Mouse (Mus musculus): ENCODE data around the gene Fads3. TPM values are rescaled to one million over a fixed set of nuclear protein-coding genes. Genes with fewer than 3 reads are reported as not detected.

Fads3 gene
- total and polyA plus RNA-seq, 3 experiments: 20.1 to 48.8 (median 41.8) TPM

DNA sequence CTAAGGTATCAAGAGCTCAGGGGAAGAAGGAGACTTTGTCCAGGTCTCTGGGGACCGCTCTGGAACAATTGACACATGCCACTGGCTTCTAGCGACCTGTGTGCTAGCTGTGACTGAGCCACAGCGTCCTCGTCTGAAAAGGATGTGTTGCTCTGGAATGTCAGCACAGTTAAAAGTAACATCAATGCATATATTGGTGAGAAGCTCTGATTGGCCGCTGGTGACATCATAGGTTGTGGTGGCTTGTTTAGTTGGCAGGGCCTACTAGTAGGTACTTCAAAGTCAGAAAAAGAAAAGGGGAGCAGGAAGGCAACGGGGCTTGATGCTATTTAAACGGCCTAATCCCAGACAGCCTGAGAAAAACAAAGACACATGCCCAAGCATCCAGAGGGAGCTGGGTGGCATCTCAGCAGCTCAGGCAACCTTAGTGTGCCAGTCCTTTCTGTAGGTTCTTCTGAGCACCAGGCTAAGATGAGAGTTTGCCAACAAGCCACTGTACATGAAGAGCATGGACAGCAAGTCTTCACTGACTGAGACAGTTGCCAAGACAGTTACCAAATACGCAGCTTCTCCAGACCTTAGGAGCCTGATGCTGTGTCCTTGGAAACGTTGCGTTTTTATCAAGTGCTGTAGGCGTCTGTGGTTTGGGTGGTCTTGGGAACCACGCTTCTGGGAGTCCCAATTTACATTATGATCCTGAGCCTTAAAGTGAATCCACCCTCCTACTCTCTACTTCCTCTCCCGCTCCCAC lies 42.5 kb upstream of the Fads3 start:
- TF ChIP-seq CTCF (IDR thresholded peaks at IDR 0.05; ENCODE audit: low read depth, low read length) (no peak), POLR2AphosphoS5 (IDR thresholded peaks at IDR 0.05; ENCODE audit: insufficient replicate concordance, low read depth, low read length) (no peak)
- peaks cover 5% of the 10 kb centered on the region for H3K9me3 ChIP-seq (replicated peaks)
- no peak for DNase-seq (ENCODE audit: low spot score)
- ATAC-seq (ENCODE audit: extremely low read depth, insufficient number of reproducible peaks, low FRiP score, poor library complexity, severe bottlenecking): no peak
- peaks cover 29% of the 10 kb centered on the region for H3K4me1 ChIP-seq (ENCODE audit: insufficient read depth, low read depth, low read length)
- H3K4me3 ChIP-seq (ENCODE audit: low read depth, low read length): no peak overlapping the region
- H3K36me3 ChIP-seq (replicated peaks): no peaks in the 10 kb centered on the region
- peaks cover 22% of the 10 kb centered on the region for H3K27me3 ChIP-seq (ENCODE audit: insufficient read depth, low read length)

DNA sequence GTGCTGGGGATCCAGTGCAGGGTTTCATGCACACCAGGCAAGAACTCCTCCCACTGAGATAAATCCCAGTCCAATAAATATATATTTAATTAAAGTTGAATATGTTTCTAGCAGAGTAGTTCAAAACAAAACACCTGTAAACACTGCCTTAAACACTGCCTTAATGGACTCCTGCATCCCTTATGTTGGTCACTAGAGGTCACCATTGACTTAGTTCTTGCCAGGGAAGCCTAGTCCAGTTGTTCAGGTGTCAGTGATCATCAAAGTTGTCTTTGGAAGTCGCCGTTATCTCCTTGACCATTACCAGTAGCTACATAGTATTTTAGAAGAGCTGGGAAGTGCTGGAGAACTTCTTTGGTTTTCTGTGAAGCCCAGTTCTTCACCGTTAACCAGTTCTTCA lies 41.0 kb upstream of the Fads3 start:
- peaks cover 5% of the 10 kb centered on the region for H3K9me3 ChIP-seq (replicated peaks)
- peaks cover 24% of the 10 kb centered on the region for H3K4me1 ChIP-seq (ENCODE audit: insufficient read depth, low read depth, low read length)
- no peak overlapping the region for H3K4me3 ChIP-seq (ENCODE audit: low read depth, low read length)
- TF ChIP-seq GATA2 (IDR thresholded peaks at IDR 0.05; ENCODE audit: borderline replicate concordance, low read depth, low read length): no peak
- peak; percentile 43; the same call in 1 of the 2 replicates for TF ChIP-seq CTCF (IDR thresholded peaks at IDR 0.05; ENCODE audit: low read depth, low read length)
- TF ChIP-seq GATA1 (IDR thresholded peaks at IDR 0.05; ENCODE audit: borderline replicate concordance, low read length): no peak
- TF ChIP-seq TAL1 (conservative IDR thresholded peaks at IDR 0.05; ENCODE audit: low read depth, low read length): no peak
- DNase-seq (ENCODE audit: low spot score): no peak
- no peaks in the 10 kb centered on the region for H3K36me3 ChIP-seq (replicated peaks)
- H3K27me3 ChIP-seq (ENCODE audit: insufficient read depth, low read length): peaks cover 22% of the 10 kb centered on the region
- ATAC-seq (ENCODE audit: extremely low read depth, insufficient number of reproducible peaks, low FRiP score, poor library complexity, severe bottlenecking): no peak

DNA sequence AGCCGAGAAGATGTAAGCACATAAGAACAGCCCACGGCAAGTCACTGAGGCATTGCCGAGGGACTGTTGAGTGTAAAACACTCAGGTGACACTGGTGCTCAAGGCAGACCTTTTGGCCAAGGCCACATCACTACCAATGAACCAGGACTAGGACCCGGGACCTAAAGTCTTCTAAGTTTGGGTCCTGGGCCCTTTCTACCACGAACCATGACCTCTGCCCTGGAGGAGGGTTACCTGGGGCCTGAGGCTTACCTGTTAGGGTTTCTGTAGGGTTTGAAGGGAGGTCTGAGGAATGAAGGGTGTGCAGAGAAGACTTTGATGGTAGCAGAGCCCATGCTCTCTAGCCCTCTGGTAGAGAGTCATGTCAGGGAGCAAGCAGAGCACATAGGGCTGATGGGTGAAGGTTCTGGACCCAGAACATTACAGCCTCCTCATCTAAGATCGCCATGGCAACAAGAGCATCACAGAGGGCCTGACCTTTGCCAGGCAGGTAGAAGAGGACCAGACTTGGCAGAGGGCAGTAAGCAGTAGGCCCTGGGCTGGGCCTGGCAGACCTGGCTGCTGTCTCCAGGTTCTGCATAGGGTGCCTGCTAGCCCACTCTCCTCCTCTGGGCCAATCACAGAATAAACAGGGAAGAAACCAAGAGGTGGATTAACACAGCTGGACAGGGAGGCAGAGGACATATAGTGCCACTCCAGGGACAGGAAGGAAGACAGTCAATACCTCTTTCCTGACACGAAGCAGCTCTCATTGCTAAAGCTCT lies 40.0 kb upstream of the Fads3 start, which contains the start of the genes Best1 and Rab3il1:
Gene Best1, minus strand, starts transcription at position 428 of the 764 bp plus-strand sequence.
Gene Rab3il1, plus strand, starts transcription at position 464 of the 764 bp plus-strand sequence.
- DNase-seq (ENCODE audit: low spot score): no peak
- H3K36me3 ChIP-seq (replicated peaks): no peaks in the 10 kb centered on the region
- peaks cover 22% of the 10 kb centered on the region for H3K27me3 ChIP-seq (ENCODE audit: insufficient read depth, low read length)
- TF ChIP-seq CTCF (IDR thresholded peaks at IDR 0.05; ENCODE audit: low read depth, low read length): no peak
- TF ChIP-seq GATA1 (IDR thresholded peaks at IDR 0.05; ENCODE audit: borderline replicate concordance, low read length): no peak
- no peak for TF ChIP-seq POLR2AphosphoS5 (IDR thresholded peaks at IDR 0.05; ENCODE audit: insufficient replicate concordance, low read depth, low read length)
- TF ChIP-seq TAL1 (conservative IDR thresholded peaks at IDR 0.05; ENCODE audit: low read depth, low read length): no peak
- no peak for TF ChIP-seq GATA2 (IDR thresholded peaks at IDR 0.05; ENCODE audit: borderline replicate concordance, low read depth, low read length)
- no peak for ATAC-seq (ENCODE audit: extremely low read depth, insufficient number of reproducible peaks, low FRiP score, poor library complexity, severe bottlenecking)
- peaks cover 5% of the 10 kb centered on the region for H3K9me3 ChIP-seq (replicated peaks)
- H3K4me1 ChIP-seq (ENCODE audit: insufficient read depth, low read depth, low read length): peaks cover 22% of the 10 kb centered on the region
- no peak within 1 kb of the TSS for H3K4me3 ChIP-seq (ENCODE audit: low read depth, low read length)

DNA sequence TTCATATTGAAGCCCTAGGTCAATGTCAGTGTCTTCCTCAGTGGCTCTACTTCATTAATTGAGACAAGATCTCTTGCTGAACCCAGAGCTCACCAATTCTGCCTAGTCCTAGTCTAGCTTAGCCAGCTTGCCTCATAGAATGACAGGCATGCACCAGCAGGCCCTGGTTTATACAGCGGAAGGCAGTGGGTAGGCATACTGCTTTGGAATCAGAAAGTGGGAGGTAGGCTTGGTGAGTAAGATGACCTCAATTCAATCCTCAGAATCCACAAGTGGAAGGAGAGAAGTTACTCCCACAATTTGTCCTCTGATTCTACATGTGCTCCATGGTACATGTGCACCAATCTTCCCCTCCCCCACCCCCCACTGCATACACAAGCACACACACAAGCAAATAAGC lies 37.7 kb upstream of the Fads3 start:
- no peak overlapping the region for H3K4me3 ChIP-seq (ENCODE audit: low read depth, low read length)
- TF ChIP-seq GATA2 (IDR thresholded peaks at IDR 0.05; ENCODE audit: borderline replicate concordance, low read depth, low read length) (no peak), GATA1 (IDR thresholded peaks at IDR 0.05; ENCODE audit: borderline replicate concordance, low read length) (no peak), CTCF (IDR thresholded peaks at IDR 0.05; ENCODE audit: low read depth, low read length) (no peak), TAL1 (conservative IDR thresholded peaks at IDR 0.05; ENCODE audit: low read depth, low read length) (no peak), POLR2AphosphoS5 (IDR thresholded peaks at IDR 0.05; ENCODE audit: insufficient replicate concordance, low read depth, low read length) (no peak)

DNA sequence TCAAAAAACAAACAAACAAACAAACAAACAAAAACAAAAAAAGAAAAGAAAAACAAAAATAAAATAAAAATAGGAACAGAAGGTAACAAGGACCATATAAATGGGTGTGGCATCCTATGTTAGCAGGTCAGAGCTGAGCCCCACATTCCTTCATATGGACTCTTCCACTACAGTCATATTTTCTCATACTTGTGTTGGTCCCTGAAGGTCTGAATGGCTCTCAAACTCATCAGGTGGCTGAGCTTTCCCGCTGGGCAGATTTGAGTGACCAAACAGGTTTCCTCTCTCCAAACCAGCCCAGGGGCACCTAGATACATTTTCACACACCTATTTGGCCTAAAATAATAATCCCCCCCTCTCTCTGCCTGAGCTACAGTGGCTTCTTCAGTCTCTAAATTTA lies 30.0 kb upstream of the Fads3 start:
- H3K36me3 ChIP-seq (replicated peaks): no peaks in the 10 kb centered on the region
- peaks cover 58% of the 10 kb centered on the region for H3K4me1 ChIP-seq (ENCODE audit: insufficient read depth, low read depth, low read length)
- H3K9me3 ChIP-seq (replicated peaks): no peaks in the 10 kb centered on the region
- H3K4me3 ChIP-seq (ENCODE audit: low read depth, low read length): no peak overlapping the region
- ATAC-seq (ENCODE audit: extremely low read depth, insufficient number of reproducible peaks, low FRiP score, poor library complexity, severe bottlenecking) (no peak), DNase-seq (ENCODE audit: low spot score) (no peak)
- TF ChIP-seq POLR2AphosphoS5 (IDR thresholded peaks at IDR 0.05; ENCODE audit: insufficient replicate concordance, low read depth, low read length) (no peak), GATA1 (IDR thresholded peaks at IDR 0.05; ENCODE audit: borderline replicate concordance, low read length) (no peak), GATA2 (IDR thresholded peaks at IDR 0.05; ENCODE audit: borderline replicate concordance, low read depth, low read length) (no peak), TAL1 (conservative IDR thresholded peaks at IDR 0.05; ENCODE audit: low read depth, low read length) (no peak), CTCF (IDR thresholded peaks at IDR 0.05; ENCODE audit: low read depth, low read length) (no peak)
- H3K27me3 ChIP-seq (ENCODE audit: insufficient read depth, low read length): peaks cover 10% of the 10 kb centered on the region; the same call in 1 of the 2 replicates

More for the DNA sequence above, 37.7 kb upstream of the Fads3 start:
- Histone ChIP-seq H3K36me3 (replicated peaks) (no peaks in the 10 kb centered on the region), H3K4me1 (ENCODE audit: insufficient read depth, low read depth, low read length) (peaks cover 11% of the 10 kb centered on the region), H3K27me3 (ENCODE audit: insufficient read depth, low read length) (peaks cover 15% of the 10 kb centered on the region), H3K9me3 (replicated peaks) (peaks cover 5% of the 10 kb centered on the region)
- DNase-seq (ENCODE audit: low spot score): no peak
- no peak for ATAC-seq (ENCODE audit: extremely low read depth, insufficient number of reproducible peaks, low FRiP score, poor library complexity, severe bottlenecking)

DNA sequence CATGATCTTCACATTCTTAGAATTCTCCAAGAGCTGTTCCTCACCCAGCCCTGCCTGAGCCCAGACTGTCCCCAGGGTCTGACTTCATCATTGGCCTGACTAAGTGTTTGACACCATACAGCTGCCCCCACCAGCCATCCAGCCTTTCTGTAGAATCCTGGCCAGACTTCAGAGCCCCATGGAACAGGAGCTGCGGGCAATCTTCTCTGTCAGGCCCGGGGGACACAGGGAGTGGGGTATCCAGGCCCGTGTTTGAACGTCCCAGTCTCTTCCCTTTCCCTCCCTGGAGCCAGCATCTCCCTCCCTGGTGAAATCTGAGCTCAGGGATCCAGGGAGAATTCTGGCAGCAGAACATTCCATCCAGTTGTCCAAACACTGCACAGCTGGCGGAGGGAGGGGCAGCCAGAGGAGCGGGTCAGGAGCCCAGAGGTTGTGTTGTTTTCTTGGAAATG lies 28.5 kb upstream of the Fads3 start:
- no peak overlapping the region; the same call in 1 of the 2 replicates for H3K4me3 ChIP-seq (ENCODE audit: low read depth, low read length)

More for the DNA sequence above, 28.5 kb upstream of the Fads3 start:
- H3K36me3 ChIP-seq (replicated peaks): no peaks in the 10 kb centered on the region
- peaks cover 8% of the 10 kb centered on the region; the same call in 1 of the 2 replicates for H3K27me3 ChIP-seq (ENCODE audit: insufficient read depth, low read length)
- no peak for TF ChIP-seq GATA1 (IDR thresholded peaks at IDR 0.05; ENCODE audit: borderline replicate concordance, low read length)
- TF ChIP-seq TAL1 (conservative IDR thresholded peaks at IDR 0.05; ENCODE audit: low read depth, low read length): no peak
- TF ChIP-seq GATA2 (IDR thresholded peaks at IDR 0.05; ENCODE audit: borderline replicate concordance, low read depth, low read length): no peak
- TF ChIP-seq POLR2AphosphoS5 (IDR thresholded peaks at IDR 0.05; ENCODE audit: insufficient replicate concordance, low read depth, low read length): no peak
- no peak for TF ChIP-seq CTCF (IDR thresholded peaks at IDR 0.05; ENCODE audit: low read depth, low read length)
- peaks cover 72% of the 10 kb centered on the region for H3K4me1 ChIP-seq (ENCODE audit: insufficient read depth, low read depth, low read length)
- no peaks in the 10 kb centered on the region for H3K9me3 ChIP-seq (replicated peaks)
- ATAC-seq (ENCODE audit: extremely low read depth, insufficient number of reproducible peaks, low FRiP score, poor library complexity, severe bottlenecking) (no peak), DNase-seq (ENCODE audit: low spot score) (no peak)
